Mouse (Mus musculus) limb, embryonic 14.5 days (tissue): ENCODE measurements around the gene Fermt3. TPM values are rescaled to one million over a fixed set of nuclear protein-coding genes. Genes with fewer than 3 reads are reported as not detected.

Experiments
- ATAC-seq: fragments of 200-750 bp; cut with Nextera tagmentation; 2 replicates; pipeline ENCODE4 v1.8.0; 2017; ENCODE audit warnings: low read depth, moderate number of reproducible peaks, moderate TSS enrichment; ENCODE audit not compliant: low FRiP score
- DNase-seq: peaks from one replicate; pipeline ENCODE4 v3.0.0-alpha.2; 2015; ENCODE audit warnings: low spot score
- H3K27ac ChIP-seq: fragments of 300-500 bp; sonication (generic); replicated peaks from 2 replicates; pipeline ENCODE4 v1.5.1; 2014; ENCODE audit warnings: low read depth, mild to moderate bottlenecking, low read length, moderate library complexity, mixed read lengths
- H3K27me3 ChIP-seq: fragments of 300-500 bp; sonication (generic); 2 replicates; pipeline ENCODE4 v1.6.1; 2014; ENCODE audit warnings: low read length, mixed read lengths; ENCODE audit not compliant: control insufficient read depth, insufficient read depth
- H3K36me3 ChIP-seq: fragments of 300-500 bp; sonication (generic); 2 replicates; pipeline ENCODE4 v1.6.1; 2014; ENCODE audit warnings: mild to moderate bottlenecking, low read length, moderate library complexity, mixed read lengths; ENCODE audit not compliant: control insufficient read depth, insufficient read depth
- H3K4me1 ChIP-seq: fragments of 300-500 bp; sonication (generic); 2 replicates; pipeline ENCODE4 v1.6.1; 2014; ENCODE audit warnings: antibody characterized with exemption, low read length, mixed read lengths; ENCODE audit not compliant: control insufficient read depth, insufficient read depth
- H3K4me2 ChIP-seq: fragments of 300-500 bp; sonication (generic); replicated peaks from 2 replicates; pipeline ENCODE4 v1.6.1; 2014; ENCODE audit warnings: low read depth, mild to moderate bottlenecking, low read length, moderate library complexity; ENCODE audit not compliant: severe bottlenecking
- H3K4me3 ChIP-seq: fragments of 300-500 bp; sonication (generic); replicated peaks from 2 replicates; pipeline ENCODE4 v1.5.1; 2014; ENCODE audit warnings: low read length
- H3K9ac ChIP-seq: fragments of 300-500 bp; sonication (generic); 2 replicates; pipeline ENCODE4 v1.6.1; 2014; ENCODE audit warnings: mild to moderate bottlenecking, low read depth, low read length, moderate library complexity; ENCODE audit not compliant: severe bottlenecking
- H3K9me3 ChIP-seq: fragments of 300-500 bp; sonication (generic); 2 replicates; pipeline ENCODE4 v1.6.1; 2016; ENCODE audit warnings: low read length; ENCODE audit not compliant: control insufficient read depth
- POLR2A ChIP-seq: fragments of 200-500 bp; IDR thresholded peaks from 2 replicates; pipeline ENCODE4 v1.8.0; 2012; ENCODE audit warnings: inconsistent platforms, mild to moderate bottlenecking, moderate library complexity, borderline replicate concordance; ENCODE audit not compliant: insufficient read depth, insufficient read length; ENCODE audit errors: extremely low read depth
- WGBS: fragments of 180-500 bp; shearing (Covaris S2); extraction: QIAGEN DNeasy Blood & Tissue Kit; methylation state at CpG from one replicate; pipeline ENCODE4 v1.1.7; 2014; 5-methylcytosine and 5-hydroxymethylcytosine counted together
- polyA plus RNA-seq, 2 experiments: library from polyadenylated mRNA; depleted of rRNA in 1 of 2; stranded (reverse) in 1 of 2; unstranded in 1 of 2; fragments of >200 nt; fragmentation: Nextera tagmentation in 1 of 2; extraction: Ambion mirVana in 1 of 2; gene quantifications; 2 replicates each; pipeline versions ENCODE4 v1.2.1 to v1.2.3; 2012 to 2014

The Fermt3 gene
- polyA plus RNA-seq, 2 experiments: 10.1 to 10.2 TPM

- no peak for TF ChIP-seq POLR2A
- no peak for DNase-seq
- 90% methylated on average over 20 of the region's 20 CpGs for WGBS
- no peaks in the 10 kb centered on the region for H3K4me1 ChIP-seq
- H3K27ac ChIP-seq: no peak overlapping the region
- no peak for ATAC-seq
- H3K4me2 ChIP-seq: no peak overlapping the region
- H3K9ac ChIP-seq: no peak overlapping the region
- H3K4me3 ChIP-seq: no peak overlapping the region
- no peaks in the 10 kb centered on the region for H3K9me3 ChIP-seq
- H3K36me3 ChIP-seq: peaks cover 23% of the 10 kb centered on the region
- no peaks in the 10 kb centered on the region for H3K27me3 ChIP-seq
Measured at GRCm38 (mm10) chr19:7014481-7015135, 4.7 kb downstream of the Fermt3 start.

- Histone ChIP-seq H3K4me1 (no peaks in the 10 kb centered on the region), H3K36me3 (peaks cover 17% of the 10 kb centered on the region), H3K9me3 (no peaks in the 10 kb centered on the region), H3K27ac (no peak overlapping the region), H3K9ac (no peak overlapping the region), H3K4me3 (no peak overlapping the region), H3K4me2 (no peak overlapping the region), H3K27me3 (no peaks in the 10 kb centered on the region)
- WGBS: 85% methylated on average over 9 of the region's 9 CpGs
- DNase-seq (no peak), ATAC-seq (no peak)
- TF ChIP-seq POLR2A: no peak
Measured at GRCm38 (mm10) chr19:7013984-7014383, 5.3 kb downstream of the Fermt3 start.

- H3K27ac ChIP-seq: no peak overlapping the region
- ATAC-seq: no peak
Measured at GRCm38 (mm10) chr19:7012426-7012825, 6.8 kb downstream of the Fermt3 start.

GRCm38 (mm10) chr19:7006892-7007593 lies 12.2 kb downstream of the Fermt3 start:
- 75% methylated on average over 9 of the region's 9 CpGs for WGBS
- no peak overlapping the region for H3K27ac ChIP-seq

More at GRCm38 (mm10) chr19:7012426-7012825, 6.8 kb downstream of the Fermt3 start:
- no peak overlapping the region for H3K4me3 ChIP-seq
- no peaks in the 10 kb centered on the region for H3K4me1 ChIP-seq
- 92% methylated on average over 4 of the region's 4 CpGs for WGBS
- H3K9ac ChIP-seq: no peak overlapping the region
- H3K4me2 ChIP-seq: no peak overlapping the region
- H3K9me3 ChIP-seq: no peaks in the 10 kb centered on the region
- no peak for DNase-seq
- peaks cover 7% of the 10 kb centered on the region; the same call in 1 of the 2 replicates for H3K36me3 ChIP-seq
- TF ChIP-seq POLR2A: no peak
- no peaks in the 10 kb centered on the region for H3K27me3 ChIP-seq

GRCm38 (mm10) chr19:6999360-7000063 lies 19.8 kb downstream of the Fermt3 start:
- TF ChIP-seq POLR2A: no peak
- 94% methylated on average over 19 of the region's 19 CpGs for whole genome bisulfite sequencing
- ATAC-seq: no peak
- Histone ChIP-seq H3K4me1 (peaks cover 17% of the 10 kb centered on the region), H3K4me2 (no peak overlapping the region), H3K36me3 (peaks cover 22% of the 10 kb centered on the region), H3K27ac (no peak overlapping the region), H3K4me3 (no peak overlapping the region), H3K9me3 (no peaks in the 10 kb centered on the region), H3K9ac (no peak overlapping the region), H3K27me3 (no peaks in the 10 kb centered on the region)
- DNase-seq: no peak

More at GRCm38 (mm10) chr19:7006892-7007593, 12.2 kb downstream of the Fermt3 start:
- Histone ChIP-seq H3K4me3 (no peak overlapping the region), H3K9me3 (no peaks in the 10 kb centered on the region), H3K4me2 (no peak overlapping the region), H3K27me3 (no peaks in the 10 kb centered on the region), H3K36me3 (no peaks in the 10 kb centered on the region), H3K9ac (no peak overlapping the region), H3K4me1 (no peaks in the 10 kb centered on the region)
- ATAC-seq (no peak), DNase-seq (no peak)
- no peak for TF ChIP-seq POLR2A
